Comparison of ENCODE assay signal across 22 mouse cellular contexts in the genomic region with DNA sequence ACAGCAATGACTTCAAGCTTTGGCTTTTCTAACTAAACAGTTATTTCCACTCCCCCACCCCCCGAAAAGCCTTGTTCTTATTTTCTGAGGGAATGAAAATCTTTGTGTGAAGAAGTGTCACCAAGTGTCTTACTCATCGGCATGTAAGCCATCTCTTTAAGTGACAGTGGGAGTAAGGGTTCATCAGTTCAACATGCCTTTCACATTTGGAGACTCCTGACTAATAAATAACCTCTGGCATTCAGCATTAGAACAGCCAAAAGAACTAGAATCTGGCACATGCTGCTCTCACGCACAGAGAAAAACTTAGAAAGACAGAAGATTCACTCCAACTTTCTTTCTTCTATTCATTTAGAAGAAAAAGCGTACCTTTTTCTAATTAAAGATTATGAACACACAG.
DNase-seq lines count a peak whose midpoint lies in the region; ATAC-seq and TF ChIP-seq lines count a peak whose summit lies in the region.
"Had no signal": no experiment of that assay in that cellular context is flagged by ENCODE, and none has a peak within 500 bp of the region (broad histone marks: within the 10 kb centered on the region; RNA-seq: fewer than 3 reads in every experiment).

No protein-coding gene starts in this region.

- no peak overlapping the region for H3K9ac ChIP-seq in forebrain, postnatal 0 days
- no peak overlapping the region for H3K9ac ChIP-seq in forebrain, embryonic 15.5 days (replicated peaks)
- H3K9ac ChIP-seq: embryonic facial prominence, embryonic 13.5 days; heart, embryonic 15.5 days; hindbrain, embryonic 15.5 days had no signal

- peak; percentile 59; the same call in 1 of the 2 replicates for ATAC-seq in forebrain, postnatal 0 days
- ATAC-seq in forebrain, embryonic 15.5 days (replicated peaks) = no peak
- ATAC-seq: forebrain, embryonic 14.5 days had no signal

- DNase-seq in forebrain, postnatal 0 days = no peak
- DNase-seq in kidney, postnatal 14 days = peak; percentile 14
- no peak for DNase-seq in kidney, postnatal 10 days
- peak; percentile 62 for DNase-seq in Muller cell, postnatal 12 days (ENCODE audit: inconsistent ontology term)
- DNase-seq in left cerebral cortex, adult 2 months (ENCODE audit: extremely low spot score in 1 of 2, low spot score in 2 of 2) = no peak
- DNase-seq: adrenal gland, postnatal 10 days; cerebellum, adult 11-12 months; cerebellum, adult 9-10 months; cerebellum, postnatal 25 days; gastrocnemius, postnatal 10 days; heart, adult 18-20 months; heart, postnatal 14 days had no signal

- no peak for TF ChIP-seq POLR2A in embryonic fibroblast, embryonic 13.5 days (IDR thresholded peaks at IDR 0.05; ENCODE audit: low read depth, low read length)

- no peaks in the 10 kb centered on the region for H3K4me1 ChIP-seq in forebrain, postnatal 0 days (ENCODE audit: insufficient read depth)
- no peaks in the 10 kb centered on the region for H3K4me1 ChIP-seq in forebrain, embryonic 15.5 days
- H3K4me1 ChIP-seq in embryonic fibroblast, embryonic 13.5 days (ENCODE audit: control insufficient read depth, insufficient read depth, low read length) = peaks cover 3% of the 10 kb centered on the region; the same call in 1 of the 2 replicates

- no peaks in the 10 kb centered on the region for H3K27me3 ChIP-seq in forebrain, postnatal 0 days (ENCODE audit: insufficient read depth, low read length)
- H3K27me3 ChIP-seq in forebrain, embryonic 15.5 days = no peaks in the 10 kb centered on the region
- H3K27me3 ChIP-seq: CH12.LX; embryonic facial prominence, embryonic 13.5 days; heart, embryonic 15.5 days; hindbrain, embryonic 15.5 days had no signal

- intact Hi-C loops in left cerebral cortex, adult 2 months (cut with DNase I) = no loop called here

- H3K4me2 ChIP-seq in forebrain, postnatal 0 days (ENCODE audit: low read depth) = no peak overlapping the region
- H3K4me2 ChIP-seq in forebrain, embryonic 15.5 days (replicated peaks) = no peak overlapping the region
- H3K4me2 ChIP-seq: embryonic facial prominence, embryonic 13.5 days; heart, embryonic 15.5 days; hindbrain, embryonic 15.5 days had no signal

- WGBS in forebrain, postnatal 0 days = 78% methylated on average over 4 of the region's 4 CpGs
- 85% methylated on average over 4 of the region's 4 CpGs for WGBS in forebrain, embryonic 15.5 days

- H3K27ac ChIP-seq in forebrain, postnatal 0 days (ENCODE audit: low read depth, low read length) = no peak overlapping the region
- H3K27ac ChIP-seq in forebrain, embryonic 15.5 days (replicated peaks) = no peak overlapping the region
- peak overlapping the region; percentile 49; the same call in 1 of the 2 replicates for H3K27ac ChIP-seq in embryonic fibroblast, embryonic 13.5 days (ENCODE audit: insufficient read depth, low read length)
- H3K27ac ChIP-seq in left cerebral cortex, adult 2 months = no peak overlapping the region
- H3K27ac ChIP-seq: embryonic facial prominence, embryonic 13.5 days; forebrain, embryonic 10.5 days; heart, embryonic 10.5 days; heart, embryonic 15.5 days; hindbrain, embryonic 15.5 days had no signal

- TF ChIP-seq CTCF in forebrain, postnatal 0 days (IDR thresholded peaks at IDR 0.05; ENCODE audit: low read depth) = no peak
- no peak for TF ChIP-seq CTCF in embryonic fibroblast, embryonic 13.5 days (IDR thresholded peaks at IDR 0.05; ENCODE audit: borderline replicate concordance, insufficient read depth, low read length)
- TF ChIP-seq CTCF in left cerebral cortex, adult 2 months (IDR thresholded peaks at IDR 0.05) = no peak

- H3K4me3 ChIP-seq in forebrain, postnatal 0 days (ENCODE audit: low read depth, low read length) = no peak overlapping the region
- H3K4me3 ChIP-seq in forebrain, embryonic 15.5 days = no peak overlapping the region
- no peak overlapping the region for H3K4me3 ChIP-seq in embryonic fibroblast, embryonic 13.5 days (ENCODE audit: insufficient read depth, low read length)
- H3K4me3 ChIP-seq in left cerebral cortex, adult 2 months = no peak overlapping the region
- H3K4me3 ChIP-seq: embryonic facial prominence, embryonic 13.5 days; erythroblast, embryonic 14.5 days; forebrain, embryonic 10.5 days; heart, embryonic 10.5 days; heart, embryonic 15.5 days; hindbrain, embryonic 15.5 days had no signal

- no peaks in the 10 kb centered on the region for H3K9me3 ChIP-seq in forebrain, postnatal 0 days (ENCODE audit: low read length)
- no peaks in the 10 kb centered on the region for H3K9me3 ChIP-seq in forebrain, embryonic 15.5 days
- H3K9me3 ChIP-seq: embryonic facial prominence, embryonic 13.5 days; forebrain, embryonic 10.5 days; heart, embryonic 10.5 days; heart, embryonic 15.5 days; hindbrain, embryonic 15.5 days had no signal

- no peaks in the 10 kb centered on the region for H3K36me3 ChIP-seq in forebrain, postnatal 0 days (ENCODE audit: insufficient read depth)
- no peaks in the 10 kb centered on the region for H3K36me3 ChIP-seq in forebrain, embryonic 15.5 days
- H3K36me3 ChIP-seq: embryonic facial prominence, embryonic 13.5 days; forebrain, embryonic 10.5 days; heart, embryonic 10.5 days; heart, embryonic 15.5 days; hindbrain, embryonic 15.5 days had no signal

Comparison
In these comparisons a context has a peak if more than half of its experiments do, and no peak if none do; other contexts are left out.
1. DNase-seq: peak in kidney, postnatal 14 days (single experiment) and Muller cell, postnatal 12 days (single experiment); none in forebrain, postnatal 0 days (single experiment), kidney, postnatal 10 days (single experiment) and left cerebral cortex, adult 2 months (0 of 2).